Mouse (Mus musculus) erythroblast, embryonic 14.5 days (primary cell): ENCODE measurements around the gene Ppp1r32. TPM values are rescaled to one million over a fixed set of nuclear protein-coding genes. Genes with fewer than 3 reads are reported as not detected.

Experiments
- H3K27me3 ChIP-seq: 2 replicates; pipeline ENCODE4 v1.6.1; 2012; ENCODE audit warnings: inconsistent platforms; ENCODE audit not compliant: control insufficient read depth
- H3K36me3 ChIP-seq: 2 replicates; pipeline ENCODE4 v1.6.1; 2012; ENCODE audit warnings: mild to moderate bottlenecking, inconsistent platforms; ENCODE audit not compliant: control insufficient read depth
- H3K4me1 ChIP-seq: 2 replicates; pipeline ENCODE4 v1.6.1; 2012; ENCODE audit warnings: inconsistent platforms; ENCODE audit not compliant: control insufficient read depth
- H3K4me3 ChIP-seq: replicated peaks from 2 replicates; pipeline ENCODE3; 2012; ENCODE audit warnings: moderate library complexity, mild to moderate bottlenecking, inconsistent platforms
- H3K9me3 ChIP-seq: 2 replicates; pipeline ENCODE4 v1.6.1; 2012; ENCODE audit warnings: low read length, inconsistent platforms, mixed read lengths; ENCODE audit not compliant: control insufficient read depth
- GATA1 ChIP-seq: IDR thresholded peaks from 2 replicates; pipeline ENCODE4 v1.6.1; 2012; ENCODE audit warnings: low read length, inconsistent platforms, mixed read lengths
- TAL1 ChIP-seq: IDR thresholded peaks from 3 replicates; pipeline ENCODE4 v1.6.1; 2012; ENCODE audit warnings: low read length, inconsistent platforms, mixed read lengths
- polyA plus RNA-seq: library from polyadenylated mRNA; stranded (reverse); fragments of >175 nt; gene quantifications from 2 replicates; pipeline ENCODE4 v1.2.3, GENCODE M21; 2012

The Ppp1r32 gene
- polyA plus RNA-seq, result 0.16 and 0.30 TPM in 2 replicates

DNA sequence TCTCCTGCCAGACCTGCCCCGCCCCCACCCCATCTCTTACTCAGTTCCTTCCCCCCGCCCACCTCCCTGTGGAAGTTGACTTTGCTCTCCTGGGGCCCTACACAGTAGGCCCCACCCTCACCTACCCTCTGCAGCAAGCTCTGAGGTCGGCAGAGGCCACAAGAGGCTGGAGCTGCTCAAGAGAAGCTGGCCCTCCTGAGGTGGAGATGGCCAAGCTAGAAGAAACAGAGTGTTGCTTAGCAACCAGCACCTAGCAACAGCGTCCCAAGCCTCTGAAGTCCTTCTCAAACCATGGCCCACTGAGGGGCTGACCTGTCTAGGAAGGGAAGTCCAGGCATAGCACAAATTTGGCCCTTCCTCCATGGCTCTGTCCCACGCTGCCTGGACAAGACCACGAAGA lies at the start of gene Ppp1r32:
Gene Ppp1r32 (minus strand): TSS at position 226 of the 400 bp plus-strand sequence.
- Histone ChIP-seq H3K9me3 (no peaks in the 10 kb centered on the region), H3K4me1 (no peaks in the 10 kb centered on the region), H3K27me3 (peaks cover 2% of the 10 kb centered on the region; the same call in 1 of the 2 replicates), H3K4me3 (no peak within 1 kb of the TSS), H3K36me3 (no peaks in the 10 kb centered on the region)
- no peak for TF ChIP-seq GATA1
- TF ChIP-seq TAL1, result no peak

GRCm38 (mm10) chr19:10530082-10530481 lies 47.4 kb upstream of the Ppp1r32 start:
- Histone ChIP-seq H3K27me3 (no peaks in the 10 kb centered on the region), H3K4me1 (peaks cover 23% of the 10 kb centered on the region), H3K4me3 (no peak overlapping the region), H3K9me3 (no peaks in the 10 kb centered on the region), H3K36me3 (peaks cover 87% of the 10 kb centered on the region)
- TF ChIP-seq TAL1, result no peak
- TF ChIP-seq GATA1, result no peak

GRCm38 (mm10) chr19:10525910-10526309 lies 43.2 kb upstream of the Ppp1r32 start, which contains the start of gene Sdhaf2:
Gene Sdhaf2, minus strand, starts transcription at chr19:10526142.
- no peaks in the 10 kb centered on the region for H3K9me3 ChIP-seq
- H3K27me3 ChIP-seq, result no peaks in the 10 kb centered on the region
- peak within 1 kb of the TSS; percentile 100 for H3K4me3 ChIP-seq
- peaks cover 63% of the 10 kb centered on the region for H3K36me3 ChIP-seq
- H3K4me1 ChIP-seq, result peaks cover 51% of the 10 kb centered on the region
- TF ChIP-seq TAL1 (no peak), GATA1 (no peak)

DNA sequence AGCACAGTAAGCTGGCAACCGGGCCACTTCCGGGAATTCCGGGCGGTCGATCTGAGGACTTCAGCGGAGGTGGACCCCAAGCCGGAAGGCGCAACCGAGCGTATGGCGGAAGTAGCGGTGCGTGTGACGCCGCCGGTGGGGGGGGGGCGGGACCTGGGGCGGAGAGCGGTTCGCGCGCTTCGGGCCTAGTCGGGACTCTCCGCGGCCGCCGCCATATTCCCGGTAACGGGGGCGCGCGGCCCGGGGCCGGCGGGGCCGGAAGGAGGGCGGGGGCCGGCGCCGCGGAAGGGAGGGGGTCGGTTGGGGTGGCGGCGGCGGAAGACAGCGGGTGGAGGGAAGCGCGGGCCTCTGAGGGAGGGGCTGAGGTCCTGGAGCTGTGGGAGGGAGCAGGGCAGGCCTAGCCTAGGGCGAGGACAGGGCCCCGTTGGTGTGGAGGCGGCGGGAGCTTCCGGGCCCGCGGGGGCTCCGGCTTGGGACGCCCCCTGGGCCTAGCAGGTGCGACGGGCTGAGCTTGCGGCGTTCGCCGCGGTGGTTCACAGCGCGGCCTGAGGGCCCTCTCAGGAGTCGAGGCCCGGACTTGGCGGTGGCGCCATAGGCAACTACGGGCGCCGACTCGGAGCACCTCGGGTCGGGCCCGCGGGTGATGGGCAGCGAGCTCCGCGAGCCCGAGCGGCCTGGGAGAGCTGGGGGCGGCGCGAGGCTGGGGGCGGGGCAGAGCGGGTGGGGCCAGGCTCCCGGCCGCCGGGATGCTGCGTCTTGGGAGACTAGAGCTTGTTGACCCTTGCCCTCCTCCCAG lies 42.6 kb upstream of the Ppp1r32 start, which contains the start of gene Cpsf7:
Gene Cpsf7 (plus strand): TSS at position 161 of the 796 bp plus-strand sequence.
- Histone ChIP-seq H3K4me3 (peak within 1 kb of the TSS; percentile 100), H3K4me1 (peaks cover 54% of the 10 kb centered on the region), H3K9me3 (no peaks in the 10 kb centered on the region), H3K36me3 (peaks cover 61% of the 10 kb centered on the region), H3K27me3 (no peaks in the 10 kb centered on the region)
- no peak for TF ChIP-seq GATA1
- TF ChIP-seq TAL1, result no peak

DNA sequence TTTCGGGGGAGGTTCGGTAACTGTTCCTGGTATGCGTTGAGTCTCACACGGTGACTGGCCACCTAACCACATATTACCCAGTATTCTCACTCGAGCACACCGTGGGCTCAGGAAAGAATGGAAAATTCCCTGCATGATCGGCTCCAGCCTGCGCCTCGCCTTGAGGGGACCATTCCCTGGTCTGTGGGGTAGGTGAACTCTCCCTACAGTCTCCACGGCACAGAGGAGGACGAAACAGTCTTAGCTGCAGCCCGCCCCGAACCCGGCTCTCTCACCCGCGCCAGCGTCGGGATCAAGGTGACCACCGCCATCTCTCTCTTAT lies 42.0 kb upstream of the Ppp1r32 start:
- H3K4me1 ChIP-seq, result peaks cover 56% of the 10 kb centered on the region
- peaks cover 57% of the 10 kb centered on the region for H3K36me3 ChIP-seq
- H3K4me3 ChIP-seq, result peak overlapping the region; percentile 100
- H3K9me3 ChIP-seq, result no peaks in the 10 kb centered on the region
- no peak for TF ChIP-seq GATA1
- TF ChIP-seq TAL1, result no peak
- H3K27me3 ChIP-seq, result no peaks in the 10 kb centered on the region

- H3K4me1 ChIP-seq, result peaks cover 59% of the 10 kb centered on the region
These were observed 40.9 kb upstream of the Ppp1r32 start for GRCm38 (mm10) chr19:10523483-10524080.

DNA sequence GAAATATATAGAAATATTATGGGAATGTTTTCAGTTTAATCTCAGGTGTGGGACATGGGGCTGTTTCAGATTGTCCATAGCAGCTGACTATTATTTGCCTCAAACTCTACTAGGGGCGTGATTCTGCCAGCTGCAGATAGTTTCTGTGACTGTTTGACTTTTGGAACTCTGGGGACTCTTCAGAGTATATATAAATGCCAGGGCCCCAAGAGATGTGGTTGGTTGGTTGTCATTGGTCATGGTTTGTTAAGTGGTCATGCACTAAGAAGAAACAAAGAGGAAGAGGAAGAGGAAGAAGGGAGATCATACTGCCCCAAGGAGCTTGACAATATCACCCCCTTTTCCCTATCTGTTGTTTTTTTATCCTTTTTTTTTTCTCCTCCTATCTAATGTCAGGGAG lies 39.2 kb upstream of the Ppp1r32 start:
- Histone ChIP-seq H3K9me3 (no peaks in the 10 kb centered on the region), H3K4me3 (no peak overlapping the region), H3K36me3 (peaks cover 49% of the 10 kb centered on the region), H3K4me1 (peaks cover 49% of the 10 kb centered on the region), H3K27me3 (no peaks in the 10 kb centered on the region)
- TF ChIP-seq GATA1, result no peak
- TF ChIP-seq TAL1, result no peak

More at GRCm38 (mm10) chr19:10523483-10524080, 40.9 kb upstream of the Ppp1r32 start:
- H3K36me3 ChIP-seq, result peaks cover 51% of the 10 kb centered on the region
- H3K4me3 ChIP-seq, result peak overlapping the region; percentile 100
- TF ChIP-seq TAL1 (no peak), GATA1 (no peak)
- no peaks in the 10 kb centered on the region for H3K9me3 ChIP-seq
- no peaks in the 10 kb centered on the region for H3K27me3 ChIP-seq

- Histone ChIP-seq H3K36me3 (peaks cover 58% of the 10 kb centered on the region), H3K27me3 (no peaks in the 10 kb centered on the region), H3K9me3 (no peaks in the 10 kb centered on the region), H3K4me1 (peaks cover 39% of the 10 kb centered on the region), H3K4me3 (no peak overlapping the region)
- TF ChIP-seq TAL1, result no peak
- TF ChIP-seq GATA1, result no peak
These were observed 37.6 kb upstream of the Ppp1r32 start for GRCm38 (mm10) chr19:10520355-10520754.

DNA sequence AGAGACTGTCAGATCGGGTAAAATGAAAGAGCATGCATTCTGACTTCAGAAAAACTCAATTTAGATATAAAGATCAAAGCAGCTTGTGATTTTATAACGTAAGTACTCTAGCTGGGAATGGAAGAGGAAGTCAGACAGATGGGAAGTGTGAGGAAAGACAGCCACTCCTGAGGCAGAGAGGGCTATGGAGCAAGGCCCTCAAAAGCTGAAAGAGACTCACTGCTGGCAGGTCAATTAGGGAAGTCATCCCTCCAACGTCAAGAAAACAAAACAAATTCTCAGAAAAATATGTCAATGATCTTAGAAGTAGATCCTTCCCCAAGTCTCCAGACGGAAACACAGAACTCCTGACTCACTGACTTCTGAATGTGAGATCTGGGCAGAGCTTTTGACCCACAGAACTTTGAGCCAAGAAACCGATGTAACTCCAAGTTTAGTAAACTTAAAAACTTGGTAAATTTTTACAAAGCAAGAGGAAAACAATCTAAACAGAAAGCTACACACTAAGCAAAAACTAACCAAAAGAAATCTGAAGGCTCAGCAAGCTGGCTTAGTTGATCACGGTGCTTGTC lies 28.1 kb upstream of the Ppp1r32 start:
- Histone ChIP-seq H3K27me3 (no peaks in the 10 kb centered on the region), H3K4me3 (no peak overlapping the region), H3K36me3 (peaks cover 77% of the 10 kb centered on the region), H3K4me1 (no peaks in the 10 kb centered on the region), H3K9me3 (no peaks in the 10 kb centered on the region)
- TF ChIP-seq TAL1, result no peak
